Mouse (Mus musculus) forebrain, embryonic 15.5 days (tissue): ENCODE measurements around the gene Fam57b. TPM values are rescaled to one million over a fixed set of nuclear protein-coding genes. Genes with fewer than 3 reads are reported as not detected.

Experiments used
- ATAC-seq: fragments of 200-750 bp; cut with Nextera tagmentation; replicated peaks from 2 replicates; pipeline ENCODE4 v1.8.0; 2017; ENCODE audit warnings: mild to moderate bottlenecking, moderate TSS enrichment, moderate library complexity
- H3K27ac ChIP-seq: fragments of 300-500 bp; sonication (generic); replicated peaks from 2 replicates; pipeline ENCODE4 v1.5.1; 2015; ENCODE audit warnings: mild to moderate bottlenecking, inconsistent platforms
- H3K27me3 ChIP-seq: fragments of 300-500 bp; sonication (generic); 2 replicates; pipeline ENCODE4 v1.6.1; 2015; ENCODE audit warnings: inconsistent platforms
- H3K36me3 ChIP-seq: fragments of 300-500 bp; sonication (generic); 2 replicates; pipeline ENCODE4 v1.6.1; 2015; ENCODE audit warnings: mild to moderate bottlenecking, inconsistent platforms
- H3K4me1 ChIP-seq: fragments of 300-500 bp; sonication (generic); 2 replicates; pipeline ENCODE4 v1.6.1; 2015; ENCODE audit warnings: inconsistent platforms
- H3K4me2 ChIP-seq: fragments of 300-500 bp; sonication (generic); replicated peaks from 2 replicates; pipeline ENCODE4 v1.6.1; 2015; ENCODE audit warnings: mild to moderate bottlenecking, inconsistent platforms
- H3K4me3 ChIP-seq: fragments of 300-500 bp; sonication (generic); 2 replicates; pipeline ENCODE4 v1.5.1; 2015; ENCODE audit warnings: mild to moderate bottlenecking, inconsistent platforms
- H3K9ac ChIP-seq: fragments of 300-500 bp; sonication (generic); replicated peaks from 2 replicates; pipeline ENCODE4 v1.6.1; 2015; ENCODE audit warnings: mild to moderate bottlenecking, inconsistent platforms
- H3K9me3 ChIP-seq: fragments of 300-500 bp; sonication (generic); 2 replicates; pipeline ENCODE4 v1.6.1; 2016; ENCODE audit warnings: inconsistent platforms
- WGBS: fragments of 180-500 bp; shearing (Covaris S2); methylation state at CpG from one replicate; pipeline ENCODE4 v1.1.7; 2015; ENCODE audit warnings: mixed read lengths; 5-methylcytosine and 5-hydroxymethylcytosine counted together
- polyA plus RNA-seq: library from polyadenylated mRNA; unstranded; fragments of >200 nt; fragmentation: Nextera tagmentation; extraction: Ambion mirVana; gene quantifications from 2 replicates; pipeline ENCODE4 v1.2.1, GENCODE M21; 2015

Gene Fam57b
- polyA plus RNA-seq, 1 experiment from 2014 or later = 38.1 TPM

- Histone ChIP-seq H3K4me3 (peak overlapping the region; percentile 75), H3K27me3 (no peaks in the 10 kb centered on the region), H3K4me2 (peak overlapping the region; percentile 72), H3K9ac (0 out of 2 replicates have a peak overlapping the region, but pooled peaks have one; percentile 89), H3K36me3 (no peaks in the 10 kb centered on the region; the same call in 1 of the 2 replicates), H3K27ac (peak overlapping the region; percentile 85; the same call in 1 of the 2 replicates), H3K9me3 (no peaks in the 10 kb centered on the region), H3K4me1 (peaks cover 35% of the 10 kb centered on the region)
- WGBS = 22% methylated on average over 7 of the region's 7 CpGs
- ATAC-seq = peak; percentile 28; the same call in 1 of the 2 replicates
Observed at GRCm38 (mm10) chr7:126821835-126822511, 24.5 kb downstream of the Fam57b start.

- peak; percentile 45; the same call in 1 of the 2 replicates for ATAC-seq
- Histone ChIP-seq H3K27me3 (no peaks in the 10 kb centered on the region), H3K4me2 (peak overlapping the region; percentile 72), H3K4me1 (peaks cover 35% of the 10 kb centered on the region), H3K9me3 (no peaks in the 10 kb centered on the region), H3K4me3 (peak overlapping the region; percentile 75), H3K36me3 (no peaks in the 10 kb centered on the region; the same call in 1 of the 2 replicates), H3K27ac (peak overlapping the region; percentile 85), H3K9ac (peak overlapping the region; percentile 89)
- 20% methylated on average over 9 of the region's 9 CpGs for WGBS
Observed at GRCm38 (mm10) chr7:126822741-126823140, 25.3 kb downstream of the Fam57b start.

- peak overlapping the region; percentile 89 for H3K9ac ChIP-seq
- H3K36me3 ChIP-seq = no peaks in the 10 kb centered on the region; the same call in 1 of the 2 replicates
- no peaks in the 10 kb centered on the region for H3K9me3 ChIP-seq
- peak; percentile 78 for ATAC-seq
- peak overlapping the region; percentile 72 for H3K4me2 ChIP-seq
- H3K27me3 ChIP-seq = no peaks in the 10 kb centered on the region
- H3K4me1 ChIP-seq = peaks cover 35% of the 10 kb centered on the region
- H3K4me3 ChIP-seq = peak overlapping the region; percentile 75
- WGBS = under 1% methylated on average over 11 of the region's 19 CpGs
- H3K27ac ChIP-seq = peak overlapping the region; percentile 85
Observed at GRCm38 (mm10) chr7:126823202-126823711, 25.8 kb downstream of the Fam57b start.

- peak overlapping the region; percentile 72 for H3K4me2 ChIP-seq
- WGBS = 7% methylated on average over 10 of the region's 10 CpGs
- H3K9me3 ChIP-seq = no peaks in the 10 kb centered on the region
- peak overlapping the region; percentile 89 for H3K9ac ChIP-seq
- peak overlapping the region; percentile 85 for H3K27ac ChIP-seq
- peak overlapping the region; percentile 75 for H3K4me3 ChIP-seq
- H3K27me3 ChIP-seq = no peaks in the 10 kb centered on the region
- no peaks in the 10 kb centered on the region; the same call in 1 of the 2 replicates for H3K36me3 ChIP-seq
- ATAC-seq = peak; percentile 14; the same call in 1 of the 2 replicates
- H3K4me1 ChIP-seq = peaks cover 35% of the 10 kb centered on the region
Observed at GRCm38 (mm10) chr7:126823940-126824339, 26.5 kb downstream of the Fam57b start.

- WGBS = 25% methylated on average over 8 of the region's 8 CpGs
- Histone ChIP-seq H3K4me1 (peaks cover 35% of the 10 kb centered on the region), H3K36me3 (no peaks in the 10 kb centered on the region; the same call in 1 of the 2 replicates), H3K27me3 (no peaks in the 10 kb centered on the region), H3K9ac (no peak overlapping the region), H3K4me3 (no peak overlapping the region), H3K4me2 (peak overlapping the region; percentile 72; the same call in 1 of the 2 replicates), H3K9me3 (no peaks in the 10 kb centered on the region), H3K27ac (no peak overlapping the region)
- no peak for ATAC-seq
Observed at GRCm38 (mm10) chr7:126825403-126825802, 27.9 kb downstream of the Fam57b start.

GRCm38 (mm10) chr7:126825952-126826351 lies 28.5 kb downstream of the Fam57b start:
- Histone ChIP-seq H3K4me3 (no peak overlapping the region), H3K4me1 (peaks cover 35% of the 10 kb centered on the region), H3K9me3 (no peaks in the 10 kb centered on the region), H3K27me3 (no peaks in the 10 kb centered on the region), H3K4me2 (no peak overlapping the region), H3K9ac (no peak overlapping the region), H3K27ac (no peak overlapping the region), H3K36me3 (no peaks in the 10 kb centered on the region; the same call in 1 of the 2 replicates)
- WGBS = 81% methylated on average over 5 of the region's 5 CpGs
- ATAC-seq = no peak

- H3K36me3 ChIP-seq = no peaks in the 10 kb centered on the region; the same call in 1 of the 2 replicates
- 60% methylated on average over 5 of the region's 5 CpGs for WGBS
- peak within 1 kb of the TSS; percentile 57 for H3K4me2 ChIP-seq
- H3K9me3 ChIP-seq = no peaks in the 10 kb centered on the region
- H3K4me3 ChIP-seq = peak within 1 kb of the TSS; percentile 38
- no peak for ATAC-seq
- H3K27ac ChIP-seq = no peak within 1 kb of the TSS
- H3K9ac ChIP-seq = no peak within 1 kb of the TSS
- peaks cover 9% of the 10 kb centered on the region for H3K4me1 ChIP-seq
- H3K27me3 ChIP-seq = no peaks in the 10 kb centered on the region
Observed at GRCm38 (mm10) chr7:126831539-126831938, 34.1 kb downstream of the Fam57b start, which contains the start of gene 4930451I11Rik. 4930451I11Rik (minus strand) TSS chr7:126831639.

- Histone ChIP-seq H3K4me3 (peak overlapping the region; percentile 38), H3K4me2 (peak overlapping the region; percentile 57), H3K9ac (no peak overlapping the region), H3K27ac (no peak overlapping the region), H3K27me3 (no peaks in the 10 kb centered on the region), H3K9me3 (no peaks in the 10 kb centered on the region), H3K4me1 (peaks cover 9% of the 10 kb centered on the region), H3K36me3 (no peaks in the 10 kb centered on the region; the same call in 1 of the 2 replicates)
- peak; percentile 88 for ATAC-seq
- WGBS = under 1% methylated on average over 21 of the region's 21 CpGs
Observed at GRCm38 (mm10) chr7:126832036-126832598, 34.6 kb downstream of the Fam57b start.

- Histone ChIP-seq H3K4me2 (no peak overlapping the region), H3K9ac (no peak overlapping the region), H3K9me3 (no peaks in the 10 kb centered on the region), H3K4me1 (peaks cover 9% of the 10 kb centered on the region), H3K27ac (no peak overlapping the region), H3K36me3 (no peaks in the 10 kb centered on the region; the same call in 1 of the 2 replicates), H3K4me3 (no peak overlapping the region), H3K27me3 (no peaks in the 10 kb centered on the region)
- 100% methylated on average over 1 of the region's 1 CpGs for WGBS
- no peak for ATAC-seq
Observed at GRCm38 (mm10) chr7:126833294-126833693, 35.8 kb downstream of the Fam57b start.

- Histone ChIP-seq H3K36me3 (no peaks in the 10 kb centered on the region), H3K4me3 (no peak overlapping the region)
- ATAC-seq = no peak
Observed at GRCm38 (mm10) chr7:126843276-126843675, 45.8 kb downstream of the Fam57b start.

GRCm38 (mm10) chr7:126845516-126845915 lies 48.0 kb downstream of the Fam57b start:
- WGBS = 14% methylated on average over 2 of the region's 2 CpGs
- Histone ChIP-seq H3K9ac (no peak overlapping the region), H3K36me3 (no peaks in the 10 kb centered on the region), H3K27ac (no peak overlapping the region), H3K4me1 (peaks cover 23% of the 10 kb centered on the region), H3K9me3 (no peaks in the 10 kb centered on the region), H3K4me3 (no peak overlapping the region), H3K4me2 (no peak overlapping the region), H3K27me3 (peaks cover 4% of the 10 kb centered on the region; the same call in 1 of the 2 replicates)
- no peak for ATAC-seq

More at GRCm38 (mm10) chr7:126843276-126843675, 45.8 kb downstream of the Fam57b start:
- WGBS = 83% methylated on average over 9 of the region's 9 CpGs
- Histone ChIP-seq H3K27ac (no peak overlapping the region), H3K4me2 (no peak overlapping the region), H3K27me3 (no peaks in the 10 kb centered on the region; the same call in 1 of the 2 replicates), H3K9me3 (no peaks in the 10 kb centered on the region), H3K9ac (no peak overlapping the region), H3K4me1 (peaks cover 11% of the 10 kb centered on the region)

- Histone ChIP-seq H3K4me2 (peak within 1 kb of the TSS; percentile 99), H3K4me1 (peaks cover 23% of the 10 kb centered on the region), H3K36me3 (peaks cover 6% of the 10 kb centered on the region; the same call in 1 of the 2 replicates), H3K9ac (peak within 1 kb of the TSS; percentile 64), H3K27me3 (peaks cover 4% of the 10 kb centered on the region; the same call in 1 of the 2 replicates), H3K9me3 (no peaks in the 10 kb centered on the region), H3K27ac (no peak within 1 kb of the TSS), H3K4me3 (peak within 1 kb of the TSS; percentile 56)
- 0 out of 2 replicates have a peak, but pooled peaks have one; percentile 2 for ATAC-seq
- WGBS = 28% methylated on average over 4 of the region's 4 CpGs
Observed at GRCm38 (mm10) chr7:126847116-126847420, 49.6 kb downstream of the Fam57b start, which contains the start of gene Doc2a. Doc2a (plus strand) TSS chr7:126847416.
